ENCODE assay signal across 16 mouse cellular contexts in genomic region chr9:106076234-106076633, GRCm38 (mm10). TPM values are rescaled to one million over a fixed set of nuclear protein-coding genes. Genes with fewer than 3 reads are reported as not detected.
DNase-seq lines count a peak whose midpoint lies in the region; ATAC-seq lines count a peak whose summit lies in the region.
"Had no signal": no experiment of that assay in that cellular context is flagged by ENCODE, and none has a peak within 500 bp of the region (broad histone marks: within the 10 kb centered on the region; RNA-seq: fewer than 3 reads in every experiment).

No protein-coding gene starts in this region.

- peak; percentile 45 for DNase-seq in layer of hippocampus, adult 11-12 months (ENCODE audit: low spot score)
- no peak for DNase-seq in layer of hippocampus, postnatal 10 days (ENCODE audit: low spot score in 2 of 2)
- peak; percentile 97 for DNase-seq in brain, adult 2 months (ENCODE audit: low read depth, low spot score)
- peak; percentile 66 for DNase-seq in cerebellum, adult 8-10 months
- peak; percentile 37 for DNase-seq in layer of hippocampus, adult 9-10 months (ENCODE audit: low spot score)
- no peak for DNase-seq in MN1 (ENCODE audit: low spot score)
- DNase-seq in heart, adult 11 months: no peak
- DNase-seq: adrenal gland, postnatal 10 days; lung, postnatal 10 days; retina, postnatal 1 day; thymus, adult 18-20 months had no signal

- ATAC-seq in megakaryocyte-erythroid progenitor cell, adult 5-6 weeks (replicated peaks; ENCODE audit: low FRiP score, low TSS enrichment, poor library complexity, severe bottlenecking): no peak
- ATAC-seq: intestine, postnatal 0 days; midbrain, embryonic 15.5 days had no signal

RNA-seq across cellular contexts. Expression of gene Col6a4, which starts 20.3 kb away (rescaled TPM):
- 1 to 10 TPM in 1 of 2 experiments, under 1 TPM in 1; 0.96 to 1.9 TPM for total RNA-seq in layer of hippocampus, postnatal 10 days (2021)
- not detected in 2 replicates for total RNA-seq in megakaryocyte-erythroid progenitor cell, adult 5-6 weeks (2014; fragmentation: Nextera tagmentation)
- not detected in 2 replicates for total RNA-seq in megakaryocyte-erythroid progenitor cell, adult 5-6 weeks (2017)
- total RNA-seq: heart, postnatal 25 days; megakaryocyte, adult 5-6 weeks had no signal

Comparison
In these comparisons a context has a peak if more than half of its experiments do, and no peak if none do; other contexts are left out.
1. DNase-seq: peak in layer of hippocampus, adult 11-12 months (single experiment), brain, adult 2 months (single experiment), cerebellum, adult 8-10 months (single experiment) and layer of hippocampus, adult 9-10 months (single experiment); none in layer of hippocampus, postnatal 10 days (0 of 2), MN1 (single experiment) and heart, adult 11 months (single experiment).